Mouse (Mus musculus) cortical plate, adult 2 months (tissue): Measurements from ENCODE around the gene E030018B13Rik.

Source experiments
- CTCF ChIP-seq: fragments of 200-500 bp; IDR thresholded peaks from 2 replicates; pipeline ENCODE4 v1.5.1; 2011; ENCODE audit warnings: mild to moderate bottlenecking, control low read depth, low read length; ENCODE audit not compliant: insufficient read depth; ENCODE audit errors: extremely low read depth
- POLR2A ChIP-seq: fragments of 200-500 bp; IDR thresholded peaks from 2 replicates; pipeline ENCODE4 v1.6.1; 2011; ENCODE audit warnings: mild to moderate bottlenecking, low read length, control low read depth; ENCODE audit not compliant: insufficient read depth; ENCODE audit errors: extremely low read depth

DNA sequence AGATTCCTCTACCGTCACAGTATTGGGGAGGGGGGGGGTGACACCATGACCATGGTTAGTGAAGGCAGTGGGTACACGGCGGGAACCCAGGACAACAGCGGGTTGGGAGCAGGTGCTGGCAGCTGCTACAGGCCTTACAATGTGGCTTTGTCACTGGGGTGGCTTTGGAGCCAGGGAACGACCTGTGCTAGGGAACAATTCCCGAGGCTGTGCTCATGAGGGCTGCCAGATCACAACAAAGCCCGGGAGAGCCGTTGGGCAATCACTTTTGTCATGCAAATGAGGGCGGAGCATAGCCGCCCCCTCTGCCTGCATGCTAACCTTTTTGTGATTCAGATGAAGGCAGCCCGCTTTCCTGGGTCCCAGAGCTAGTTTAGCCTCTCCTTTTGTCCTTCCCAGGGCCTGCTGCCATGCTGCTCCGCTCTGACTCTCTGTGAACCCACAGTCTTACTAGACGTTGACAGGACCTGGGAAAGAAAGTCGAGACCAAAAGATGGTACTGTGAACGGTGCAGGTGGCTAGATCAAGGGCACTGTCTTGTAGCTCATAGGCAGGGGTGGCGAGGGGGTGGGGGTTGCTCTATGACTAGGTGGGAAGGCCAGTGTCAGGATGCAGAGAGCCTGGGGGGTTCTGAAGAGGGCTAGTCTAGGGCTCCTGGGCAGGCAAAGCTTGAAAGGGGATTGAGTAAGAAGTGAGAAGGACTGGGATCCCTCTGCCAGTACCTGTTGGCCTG, 40.5 kb downstream of the E030018B13Rik start:
- no peak for TF ChIP-seq CTCF
- 0 out of 2 replicates have a peak, but pooled peaks have one; percentile 39 for TF ChIP-seq POLR2A
